Mouse (Mus musculus) lung, postnatal 0 days (tissue): ENCODE measurements around the gene Proser3.

ENCODE experiments used
- CTCF ChIP-seq: IDR thresholded peaks from 2 replicates; pipeline ENCODE4 v1.5.1; 2016; ENCODE audit warnings: antibody characterized with exemption, mild to moderate bottlenecking
- EP300 ChIP-seq: IDR thresholded peaks from 2 replicates; pipeline ENCODE4 v1.6.1; 2016; ENCODE audit warnings: antibody characterized with exemption, mild to moderate bottlenecking, control low read depth

GRCm38 (mm10) chr7:30587842-30588667 lies 36.0 kb upstream of the Proser3 start:
- TF ChIP-seq CTCF (no peak), EP300 (no peak)
